Mouse (Mus musculus) lung, postnatal 10 days (tissue): Measurements from ENCODE around the gene Cmtr1.

Experiments
- DNase-seq: peaks from one replicate; pipeline ENCODE4 v3.0.0; 2021

Gene Cmtr1

DNA sequence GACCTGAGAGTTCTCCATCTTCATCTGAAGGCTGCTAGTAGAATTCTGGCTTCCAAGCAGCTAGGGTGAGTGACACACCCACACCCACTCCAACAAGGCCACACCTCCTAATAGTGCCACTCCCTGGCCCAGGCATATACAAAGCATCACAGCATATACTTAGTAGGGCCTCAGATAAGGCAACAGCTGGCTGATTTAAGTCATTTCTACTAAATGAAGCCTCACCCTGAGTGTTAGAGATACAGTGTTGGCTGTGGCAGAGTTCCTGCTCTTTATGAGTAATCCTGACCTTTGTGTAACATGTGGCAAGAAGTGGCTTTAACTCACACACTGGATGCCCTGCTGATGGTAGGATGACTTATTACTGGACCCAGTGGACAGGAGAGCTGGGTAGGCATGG lies 9.5 kb downstream of the Cmtr1 start:
- no peak for DNase-seq

DNA sequence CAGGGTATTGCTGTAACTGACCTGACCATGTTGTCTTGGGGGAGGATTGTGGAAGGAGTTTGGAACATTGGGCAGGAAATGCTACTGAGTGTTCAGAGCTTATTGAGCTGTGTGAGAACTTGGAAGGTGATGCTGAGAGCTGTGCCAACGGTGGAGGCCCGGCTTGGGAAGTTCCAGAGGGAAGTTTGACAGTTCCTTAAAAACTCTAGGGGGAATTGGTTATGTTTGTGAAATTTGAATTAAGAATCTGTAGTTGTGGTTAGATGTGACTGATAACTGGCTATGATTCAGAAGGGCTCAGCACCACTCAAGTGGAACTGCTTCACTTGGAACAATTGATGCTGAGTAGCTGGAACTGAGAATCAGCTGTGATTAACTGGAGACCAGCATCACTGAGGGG lies 10.6 kb downstream of the Cmtr1 start:
- peak; percentile 24 for DNase-seq

DNA sequence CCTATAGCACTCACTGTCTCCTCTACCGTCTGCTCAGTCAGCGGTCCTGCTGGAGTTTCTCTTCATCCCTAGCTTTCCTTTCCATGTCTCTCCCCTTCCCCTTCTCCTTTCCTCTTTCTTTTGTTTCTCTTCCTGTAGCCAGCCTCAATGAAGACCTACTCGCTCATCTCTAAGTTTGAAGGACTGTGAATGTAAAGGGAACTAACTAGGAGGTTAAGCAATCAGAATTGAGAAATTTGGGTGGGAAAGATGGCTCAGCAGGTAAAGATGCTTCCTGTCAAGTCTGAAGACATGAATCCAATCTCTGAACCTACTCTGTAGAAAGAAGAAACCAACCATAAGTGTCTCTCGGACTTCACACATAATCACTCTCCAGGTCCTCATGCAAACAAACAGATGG lies 12.9 kb downstream of the Cmtr1 start:
- DNase-seq = no peak

DNA sequence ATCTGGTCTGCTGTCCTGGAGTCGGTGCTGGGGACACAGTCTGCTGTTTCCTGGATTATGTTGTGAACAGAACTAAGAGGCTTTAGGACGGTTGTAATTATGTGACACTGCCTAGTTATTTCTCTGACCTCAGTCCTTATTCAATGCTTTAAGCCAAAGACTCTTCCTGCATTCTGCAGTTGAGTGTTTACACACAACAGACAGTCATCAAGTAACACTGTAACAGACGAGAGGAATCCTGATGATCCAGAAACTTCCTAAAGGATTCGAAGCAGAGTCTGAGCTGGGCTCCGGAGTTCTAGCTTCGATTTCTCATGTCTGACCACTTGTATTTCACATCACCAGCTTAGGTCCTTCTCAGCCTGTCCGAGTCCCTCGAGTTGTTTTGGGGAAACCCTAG lies 18.1 kb downstream of the Cmtr1 start:
- peak; percentile 37 for DNase-seq

DNA sequence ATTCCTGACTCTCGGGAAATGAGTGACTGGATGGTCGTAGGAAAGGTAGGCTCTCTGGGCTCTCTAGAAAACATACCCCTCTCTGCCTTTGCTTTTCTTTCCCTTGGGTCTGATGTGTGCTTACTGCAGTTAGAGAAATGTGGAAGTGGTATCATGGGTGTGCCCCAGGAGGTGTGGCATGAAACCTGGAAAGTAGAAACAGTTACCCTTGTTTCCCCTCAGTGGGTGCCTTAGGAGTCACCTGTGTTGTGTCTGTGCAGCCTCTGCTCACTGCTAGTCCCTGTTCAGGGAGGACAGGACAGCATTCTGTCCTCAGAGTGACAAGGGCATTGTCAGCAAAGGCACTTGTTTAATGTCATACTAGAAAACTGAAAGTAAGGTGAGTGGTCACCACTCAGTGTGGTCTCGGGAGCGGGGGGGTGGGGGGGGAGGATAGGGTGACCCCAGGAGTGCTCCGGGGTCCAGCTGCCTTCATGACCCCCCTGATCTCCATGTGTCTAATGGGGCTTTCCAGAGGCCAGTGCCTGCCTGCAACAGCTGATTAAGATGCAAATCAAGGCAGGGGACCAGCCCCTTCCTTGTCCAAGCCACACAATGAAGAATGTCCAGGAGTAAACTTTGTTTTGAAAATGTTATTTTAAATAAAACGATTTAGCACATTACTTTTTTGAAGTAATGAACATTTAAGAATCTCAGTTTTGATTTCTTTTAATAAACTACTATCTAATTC lies 18.8 kb downstream of the Cmtr1 start:
- DNase-seq = no peak

DNA sequence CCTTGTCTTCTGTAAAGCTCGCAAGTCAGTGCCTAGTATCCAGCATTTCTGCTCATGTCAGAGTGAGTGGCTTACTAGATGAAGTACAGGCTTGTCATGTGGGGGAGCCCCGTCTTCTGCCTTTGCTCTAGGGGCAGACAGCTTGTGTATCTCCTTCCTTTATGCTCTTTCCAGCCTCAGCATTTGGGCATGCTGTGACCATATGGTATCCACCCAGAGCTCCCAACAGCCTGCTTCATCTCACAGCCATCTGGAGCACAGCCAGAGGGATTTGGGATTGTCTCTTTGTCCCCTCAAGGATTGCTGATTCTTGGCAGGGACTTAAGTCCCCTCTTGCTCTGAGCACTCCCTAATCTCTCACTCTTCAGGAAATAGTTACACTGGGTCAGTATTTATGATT lies 19.8 kb downstream of the Cmtr1 start:
- peak; percentile 65 for DNase-seq

DNA sequence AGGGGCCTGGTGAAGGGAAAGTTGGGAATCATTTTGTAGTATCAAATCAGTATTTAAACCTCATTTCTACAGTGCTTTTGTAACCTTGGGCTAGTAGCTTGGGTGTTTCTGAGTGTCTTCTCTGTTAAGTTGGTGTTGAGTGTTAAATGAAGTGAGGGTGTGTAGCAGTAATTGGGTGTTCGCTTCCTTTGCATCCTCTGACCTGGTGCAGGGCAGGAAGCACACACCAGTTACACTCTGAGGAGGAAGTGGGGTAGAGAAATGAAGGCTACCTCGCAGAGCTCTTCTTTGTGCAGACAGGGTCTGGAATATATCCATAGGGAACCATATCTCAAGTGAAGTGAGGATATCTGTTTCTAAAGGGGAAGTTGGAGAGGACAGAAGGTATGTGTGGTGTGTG lies 20.5 kb downstream of the Cmtr1 start:
- DNase-seq = no peak

DNA sequence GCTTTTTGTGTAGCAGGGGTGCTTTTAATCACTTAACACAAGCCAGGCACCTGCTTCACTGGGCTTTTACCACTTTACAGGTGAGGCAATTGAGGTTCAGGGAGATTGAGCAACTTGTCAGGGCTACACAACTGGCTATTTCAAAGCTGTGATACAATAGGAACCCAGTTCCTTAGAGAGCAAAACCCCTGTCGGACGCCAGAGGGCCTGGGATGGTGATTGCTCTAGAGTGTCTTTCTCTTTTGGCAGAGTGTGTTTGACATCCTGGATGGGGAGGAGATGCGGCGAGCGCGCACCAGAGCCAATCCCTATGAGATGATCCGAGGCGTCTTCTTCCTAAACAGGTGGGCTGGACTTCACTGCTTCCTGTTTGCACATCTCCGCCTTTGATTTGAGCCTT lies 21.3 kb downstream of the Cmtr1 start:
- DNase-seq = no peak

DNA sequence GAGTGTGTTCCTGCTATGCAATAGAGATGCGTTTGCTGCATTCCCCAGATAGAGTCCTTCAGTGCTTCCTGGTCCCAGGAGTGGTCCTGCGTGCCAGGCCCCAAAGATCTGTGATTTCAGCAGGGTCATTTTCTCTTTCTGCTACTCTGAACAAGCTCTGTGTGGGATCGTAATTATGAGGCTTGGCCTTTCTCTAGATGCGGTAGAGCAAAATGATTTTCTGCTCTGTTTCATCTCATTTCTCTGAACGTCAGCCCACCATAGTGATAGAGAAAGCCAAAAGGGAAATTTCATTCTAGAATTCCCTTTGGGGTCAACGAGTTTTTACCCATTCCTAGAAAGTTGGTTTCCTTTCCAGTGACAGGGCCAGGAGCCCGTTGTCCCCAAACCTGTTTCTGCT lies 21.9 kb downstream of the Cmtr1 start:
- no peak for DNase-seq

DNA sequence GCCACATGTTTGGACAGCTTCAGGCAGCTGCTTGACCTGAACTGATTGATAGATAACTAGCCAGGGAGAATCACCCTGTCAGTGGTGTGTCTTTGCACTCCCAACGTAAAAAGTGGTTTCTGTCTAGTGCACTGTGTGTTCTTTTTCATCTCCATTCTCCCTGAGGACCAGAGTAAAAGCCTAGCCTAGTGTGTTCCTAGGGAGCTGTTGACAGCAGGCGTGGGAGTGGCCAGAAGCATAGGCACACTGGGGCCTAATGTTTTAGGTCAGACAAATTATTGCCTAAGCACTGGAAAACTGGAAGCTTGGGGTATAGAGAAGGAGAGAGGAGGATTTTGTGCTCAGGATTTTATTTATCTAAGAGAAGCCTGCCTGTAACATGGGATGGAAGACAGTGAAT lies 22.7 kb downstream of the Cmtr1 start:
- DNase-seq = no peak

DNA sequence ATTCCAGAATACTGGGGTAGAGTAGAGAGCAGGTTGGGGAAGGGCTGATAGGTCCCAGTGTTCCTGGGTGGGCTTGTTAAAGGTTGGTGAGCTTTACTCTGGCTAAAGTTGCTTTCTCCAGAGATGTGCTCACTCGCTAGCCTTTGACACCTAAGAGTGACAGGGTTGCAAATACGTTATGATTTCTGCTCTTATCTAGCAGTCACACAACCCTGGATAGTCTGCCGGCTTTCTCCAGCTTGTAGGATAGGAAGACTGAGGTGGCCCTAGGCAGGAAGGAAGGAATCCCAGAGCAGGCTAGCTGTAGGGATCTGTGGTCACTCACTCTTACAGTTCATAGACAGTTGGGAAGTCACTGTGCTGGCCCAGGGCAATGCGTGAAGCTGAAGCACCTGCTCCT lies 23.9 kb downstream of the Cmtr1 start:
- no peak for DNase-seq

DNA sequence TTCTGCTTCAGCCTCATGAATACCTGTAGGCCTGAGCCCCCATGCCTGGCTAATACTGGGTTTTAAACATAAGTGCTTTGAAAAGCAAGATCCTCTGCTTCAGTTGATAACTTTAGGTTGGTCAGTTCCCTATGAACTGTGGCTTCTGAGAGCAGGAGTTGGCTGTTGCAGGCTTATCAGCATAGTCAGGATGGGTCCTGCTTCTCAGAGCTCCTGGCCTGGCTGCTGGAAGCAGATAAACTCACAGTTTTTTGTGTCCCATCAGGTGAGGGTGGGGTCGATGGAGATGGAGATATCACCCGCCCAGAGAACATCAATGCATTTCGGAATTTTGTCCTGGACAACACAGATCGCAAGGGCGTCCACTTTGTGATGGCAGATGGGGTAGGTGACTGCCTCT lies 26.4 kb downstream of the Cmtr1 start:
- no peak for DNase-seq

DNA sequence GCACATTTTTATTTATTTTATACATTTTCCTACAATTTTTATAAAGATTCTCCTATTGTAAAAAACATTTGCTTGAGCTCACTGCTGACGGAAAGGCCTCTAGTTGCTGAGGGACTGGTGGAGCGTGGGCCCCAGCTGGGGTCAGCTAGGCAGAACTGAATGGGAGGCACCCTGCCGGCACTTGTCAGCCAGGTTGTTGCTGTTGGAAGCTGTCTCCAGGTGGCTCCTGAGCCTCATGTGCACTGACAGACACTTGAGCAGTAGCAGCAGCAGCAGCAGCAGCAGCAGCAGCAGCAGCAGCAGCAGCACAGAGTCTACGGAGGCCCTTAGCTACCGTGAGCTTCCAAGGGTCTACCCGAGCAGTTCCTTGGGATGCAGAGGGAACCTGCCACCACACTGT lies 27.0 kb downstream of the Cmtr1 start:
- DNase-seq = no peak

DNA sequence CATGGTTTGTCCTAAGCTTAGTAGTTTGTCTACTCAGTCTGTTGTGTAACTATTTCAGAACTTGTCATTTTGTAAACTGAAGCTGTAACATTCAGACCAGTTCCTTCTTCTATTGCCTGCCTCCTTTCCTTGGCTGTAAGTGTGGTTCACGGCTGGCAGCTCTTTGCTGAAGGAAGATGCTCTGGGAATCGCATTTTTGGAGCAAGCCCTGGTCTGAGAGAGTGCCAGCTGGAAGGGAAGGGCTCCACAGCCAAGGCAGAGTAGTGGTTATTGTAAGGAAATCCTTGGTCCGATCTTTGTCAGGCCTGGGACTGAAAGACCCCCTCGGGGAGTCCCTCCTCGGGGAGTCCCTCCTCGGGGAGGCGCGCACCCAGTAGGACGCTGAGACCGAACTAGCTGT lies 28.2 kb downstream of the Cmtr1 start:
- DNase-seq = no peak

DNA sequence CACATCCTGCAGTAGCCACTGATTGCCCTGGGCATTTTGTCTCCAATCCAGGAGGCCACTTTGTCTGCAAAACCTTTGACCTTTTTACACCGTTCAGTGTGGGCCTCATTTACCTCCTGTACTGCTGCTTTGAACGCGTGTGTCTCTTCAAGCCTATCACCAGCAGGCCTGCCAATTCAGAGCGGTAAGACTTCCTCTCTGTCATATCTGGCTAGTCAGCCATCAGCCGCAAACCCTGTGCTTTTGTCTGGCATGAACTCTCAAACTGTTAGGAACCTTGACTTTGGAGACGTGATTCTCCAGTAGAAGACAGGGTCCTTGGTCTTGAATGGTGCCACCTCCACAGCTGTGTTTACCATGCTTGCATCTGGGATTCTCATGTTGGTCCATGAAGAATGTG lies 29.9 kb downstream of the Cmtr1 start:
- no peak for DNase-seq

DNA sequence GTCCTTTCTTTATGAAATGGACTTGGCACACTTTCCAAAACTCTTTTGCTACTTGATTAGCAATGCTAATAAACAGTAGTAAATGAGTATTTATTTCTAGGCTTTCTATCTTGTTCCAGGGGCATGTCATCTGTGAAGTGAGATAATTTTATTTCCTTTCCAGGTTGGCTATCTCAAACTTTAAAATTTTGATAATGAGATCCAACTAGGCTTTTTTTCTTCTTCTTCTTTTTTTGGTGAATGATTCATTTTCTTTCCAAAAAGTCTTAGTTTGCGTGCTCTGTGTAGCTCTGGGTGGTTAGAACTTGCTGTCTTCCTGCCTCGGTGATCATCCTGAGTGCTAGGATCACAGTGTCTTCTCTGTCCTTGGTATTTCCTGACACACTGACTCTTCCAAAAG lies 32.4 kb downstream of the Cmtr1 start:
- DNase-seq = no peak

DNA sequence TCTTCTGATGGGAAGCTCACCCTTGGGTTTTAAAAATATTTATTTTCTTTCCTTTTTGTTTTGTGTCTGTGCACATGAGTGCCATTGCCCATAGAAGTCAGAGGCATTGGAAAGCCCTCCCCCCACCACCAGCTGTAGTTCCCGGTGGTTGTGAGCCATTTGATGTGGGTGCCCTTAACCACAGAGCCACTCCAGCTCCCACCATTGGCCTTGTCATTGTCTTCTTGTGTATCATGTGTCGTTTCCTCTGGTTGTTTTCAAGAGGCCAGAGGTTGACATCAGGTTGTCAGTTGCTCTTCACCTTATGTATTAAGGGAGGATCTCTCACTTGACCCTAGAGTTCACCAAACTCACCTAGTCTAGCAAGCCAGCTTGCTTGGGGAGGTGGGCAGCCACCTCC lies 33.2 kb downstream of the Cmtr1 start:
- DNase-seq = no peak

DNA sequence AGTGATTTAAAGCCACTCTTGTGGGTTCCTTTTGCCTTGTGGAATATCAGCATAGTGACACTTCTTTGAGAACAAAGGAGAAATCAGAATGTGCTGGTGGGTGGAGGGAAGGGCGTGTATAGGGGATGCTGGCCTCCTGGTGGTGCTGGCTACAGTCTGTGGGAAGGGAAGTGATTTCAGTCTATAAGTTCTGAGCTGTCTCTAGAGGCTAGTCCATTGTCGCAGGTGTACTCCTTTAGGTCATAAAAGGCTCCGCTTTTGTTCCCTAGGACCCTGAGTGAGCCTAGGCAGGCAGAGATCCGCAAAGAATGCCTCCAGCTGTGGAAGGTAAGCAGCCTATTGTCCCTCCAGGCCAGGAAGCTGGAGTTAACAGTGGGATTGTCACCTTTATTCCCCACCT lies 34.1 kb downstream of the Cmtr1 start:
- DNase-seq = no peak

DNA sequence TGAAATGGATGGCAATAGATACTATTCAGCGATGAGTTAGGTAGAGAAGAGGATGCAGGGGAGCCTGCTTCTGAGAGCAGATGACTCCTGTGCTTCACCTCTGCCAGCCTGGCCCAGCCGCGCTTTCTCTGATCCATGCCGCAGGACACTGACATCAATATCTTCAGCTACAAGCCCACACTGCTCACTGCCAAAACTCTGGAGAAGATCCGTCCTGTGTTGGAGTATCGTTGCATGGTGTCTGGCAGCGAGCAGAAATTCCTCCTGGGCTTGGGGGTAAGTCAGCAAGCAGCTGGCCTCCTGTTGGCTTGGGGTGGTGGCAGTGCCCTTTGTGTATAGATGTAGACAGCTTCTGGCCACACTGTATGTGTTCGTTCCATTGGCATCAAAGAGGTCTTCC lies 36.5 kb downstream of the Cmtr1 start:
- DNase-seq = no peak

DNA sequence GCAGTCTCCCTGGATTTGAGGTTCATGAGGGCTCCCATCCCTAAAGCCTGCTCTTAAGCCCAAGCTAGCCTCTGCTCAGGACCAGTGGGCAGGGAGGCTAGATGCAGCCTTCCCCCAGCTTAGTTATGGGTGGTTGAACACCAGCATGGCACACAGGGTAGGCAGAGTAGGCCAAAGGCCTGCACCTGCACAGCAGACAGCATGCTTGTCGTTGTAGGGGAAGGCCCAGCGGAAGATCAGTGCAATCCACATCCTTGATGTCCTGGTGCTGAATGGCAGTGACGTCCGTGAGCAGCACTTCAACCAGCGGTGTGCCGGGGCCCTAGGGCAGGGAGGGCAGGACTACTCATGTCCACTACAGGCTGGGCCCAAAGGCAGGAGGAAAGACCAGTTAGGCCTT lies 38.0 kb downstream of the Cmtr1 start:
- DNase-seq = no peak

DNA sequence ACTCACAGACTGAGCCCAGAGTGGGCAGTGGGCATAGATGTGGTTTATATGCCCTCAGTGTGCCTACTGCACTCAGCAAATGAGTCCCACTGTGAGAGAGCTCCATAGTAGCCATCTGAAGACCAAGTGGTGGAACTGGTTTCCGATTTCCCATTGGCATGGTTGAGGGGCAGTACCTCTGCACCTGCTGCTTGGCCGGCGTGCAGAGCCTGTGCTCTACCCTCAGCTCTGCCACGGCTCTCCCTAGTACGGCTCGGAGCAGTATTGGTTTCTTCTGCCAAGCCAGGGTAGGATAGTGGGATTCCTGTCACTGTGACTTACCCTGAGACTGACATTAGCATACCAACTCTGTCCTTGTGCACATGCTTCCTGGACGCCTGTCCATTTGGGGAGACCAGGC lies 40.2 kb downstream of the Cmtr1 start:
- no peak for DNase-seq

DNA sequence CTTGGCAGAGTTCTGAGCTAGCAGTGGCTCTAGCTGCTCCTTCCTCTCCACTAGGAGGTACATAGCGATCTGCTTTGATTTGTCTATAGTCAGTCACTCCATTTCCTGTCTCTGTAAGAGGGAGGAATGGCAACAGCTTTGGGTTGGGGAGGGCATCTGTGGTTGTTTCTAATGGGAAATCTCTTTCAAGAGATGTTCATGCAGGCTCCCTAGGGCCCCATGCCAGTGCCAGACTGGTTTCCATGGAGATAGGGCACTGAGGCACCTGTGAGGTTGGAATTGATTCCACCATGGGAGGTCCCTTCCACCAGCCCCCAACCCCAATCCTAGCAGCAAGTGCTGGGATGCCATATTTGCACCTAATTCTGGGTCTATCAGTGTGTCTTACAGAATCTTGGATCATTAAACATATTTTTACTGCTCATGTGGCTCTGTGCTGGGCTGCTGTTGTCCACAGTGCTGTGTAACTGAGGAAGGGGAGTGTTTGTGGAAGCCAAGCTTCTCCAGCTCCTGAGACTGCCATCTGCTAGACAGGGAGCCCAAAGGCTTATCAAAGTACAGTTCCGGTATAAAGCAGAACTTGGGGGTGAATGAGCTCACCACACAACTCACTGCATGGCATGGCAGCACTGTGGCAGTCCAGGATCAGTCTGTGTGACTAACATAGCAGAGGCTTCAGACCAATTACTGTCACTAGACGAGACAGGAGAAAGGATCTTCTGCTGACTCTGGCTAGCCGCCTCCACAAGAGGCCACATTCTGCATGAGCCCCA lies 42.7 kb downstream of the Cmtr1 start:
- no peak for DNase-seq

DNA sequence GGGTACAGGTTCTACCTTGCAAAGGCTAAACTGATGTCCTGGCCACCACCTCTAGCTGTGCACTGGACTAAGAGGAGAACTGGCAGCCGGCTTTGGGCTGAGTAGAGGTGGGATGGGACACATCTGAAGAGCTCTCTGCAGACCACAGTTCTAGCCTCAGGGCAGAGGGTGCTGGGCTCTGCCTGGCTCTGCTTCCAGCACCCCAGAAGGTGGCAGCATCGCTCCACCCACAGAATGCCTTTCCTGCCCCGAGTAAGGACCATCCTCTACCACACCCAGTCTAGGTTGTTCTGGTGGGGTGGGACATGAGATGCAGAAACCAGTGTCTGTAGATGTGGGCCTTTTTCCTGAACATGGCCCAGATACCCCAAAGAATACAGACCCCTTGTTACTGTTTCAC lies 44.4 kb downstream of the Cmtr1 start:
- peak; percentile 56 for DNase-seq

DNA sequence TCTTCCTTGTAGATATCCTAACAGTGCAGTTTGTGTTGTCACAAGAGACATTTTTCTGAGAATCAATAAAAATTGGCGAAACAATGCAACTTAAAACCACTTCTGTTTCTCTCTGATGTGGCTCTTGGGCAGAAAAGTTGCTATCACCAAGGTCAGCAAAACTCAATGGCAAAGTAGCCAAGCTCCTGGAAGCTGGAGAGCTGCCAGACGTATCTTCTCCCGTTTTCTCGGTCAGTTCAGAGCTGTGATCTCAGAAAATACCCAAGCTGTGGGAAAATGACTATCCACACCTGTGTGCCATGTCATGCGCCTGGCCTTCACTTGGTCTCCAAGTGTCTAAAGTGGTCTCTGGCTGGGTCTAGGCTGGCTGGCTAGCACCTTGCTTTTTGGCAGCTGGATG lies 45.5 kb downstream of the Cmtr1 start:
- no peak for DNase-seq

DNA sequence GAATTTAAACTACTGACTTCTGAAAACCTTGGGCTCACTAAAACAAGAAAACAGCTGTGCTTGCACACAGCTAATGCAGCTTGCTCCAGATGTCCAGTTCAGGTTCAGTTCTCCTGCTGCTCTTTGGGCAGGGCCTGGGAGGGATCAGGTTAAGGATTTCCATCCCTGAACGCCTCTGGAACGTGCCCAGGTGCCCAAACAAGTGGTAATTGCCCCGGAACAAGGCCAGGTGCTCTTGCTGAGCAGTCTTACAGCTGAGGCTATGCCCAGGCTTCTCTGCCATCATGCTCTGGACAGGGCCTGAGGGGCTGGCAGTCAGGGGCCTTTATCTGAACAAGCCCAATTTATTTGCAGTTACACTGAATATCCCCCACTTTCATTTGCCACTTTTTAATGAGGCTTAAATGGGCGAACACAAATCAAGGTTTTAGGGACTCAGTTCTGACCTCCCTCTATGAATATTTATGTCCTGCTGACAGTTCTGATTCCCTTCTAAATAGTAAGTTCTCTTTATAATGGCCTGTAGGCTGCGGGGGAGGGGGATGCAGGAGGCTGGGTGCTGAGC lies 46.7 kb downstream of the Cmtr1 start:
- no peak for DNase-seq
